In genomic region chr5:144547333-144547878, GRCm38 (mm10) we compare ENCODE assay signal across 11 mouse cellular contexts. TPM values are rescaled to one million over a fixed set of nuclear protein-coding genes. Genes with fewer than 3 reads are reported as not detected.
DNase-seq lines count a peak whose midpoint lies in the region; ATAC-seq and TF ChIP-seq lines count a peak whose summit lies in the region.
"Had no signal": no experiment of that assay in that cellular context is flagged by ENCODE, and none has a peak within 500 bp of the region (broad histone marks: within the 10 kb centered on the region; RNA-seq: fewer than 3 reads in every experiment).

No protein-coding gene starts in this region.

- DNase-seq in kidney, postnatal 0 days (ENCODE audit: low spot score): no peak
- no peak for DNase-seq in kidney, adult 18-20 months
- DNase-seq in forebrain, embryonic 10.5 days (ENCODE audit: extremely low spot score, low spot score): no peak
- DNase-seq in retina, embryonic 14.5 days (ENCODE audit: low spot score): no peak
- no peak for DNase-seq in lung, postnatal 10 days
- DNase-seq in spleen, postnatal 14 days (ENCODE audit: low spot score in 2 of 2): no peak
- DNase-seq: kidney, adult 9 months had no signal

- no peak for TF ChIP-seq POLR2A in olfactory bulb, adult 2 months (IDR thresholded peaks at IDR 0.05; ENCODE audit: insufficient read depth, low read depth, low read length)

- peaks cover 24% of the 10 kb centered on the region for H3K27me3 ChIP-seq in kidney, postnatal 0 days (ENCODE audit: insufficient read depth, low read length)
- H3K27me3 ChIP-seq in forebrain, embryonic 10.5 days (ENCODE audit: poor library complexity, severe bottlenecking): peaks cover 97% of the 10 kb centered on the region
- H3K27me3 ChIP-seq in intestine, postnatal 0 days (replicated peaks; ENCODE audit: control insufficient read depth, insufficient read depth, low read length): peaks cover 55% of the 10 kb centered on the region

- no peaks in the 10 kb centered on the region for H3K9me3 ChIP-seq in kidney, postnatal 0 days (replicated peaks; ENCODE audit: low read length)
- H3K9me3 ChIP-seq in forebrain, embryonic 10.5 days: no peaks in the 10 kb centered on the region
- H3K9me3 ChIP-seq in intestine, postnatal 0 days (ENCODE audit: control insufficient read depth): no peaks in the 10 kb centered on the region

- WGBS in kidney, postnatal 0 days: 15% methylated on average over 9 of the region's 9 CpGs
- 14% methylated on average over 9 of the region's 9 CpGs for WGBS in forebrain, embryonic 10.5 days
- 21% methylated on average over 9 of the region's 9 CpGs for WGBS in intestine, postnatal 0 days
- 7% methylated on average over 9 of the region's 9 CpGs for WGBS in olfactory bulb, adult 2 months

- no peak for TF ChIP-seq CTCF in kidney, postnatal 0 days (IDR thresholded peaks at IDR 0.05; ENCODE audit: low read depth)
- TF ChIP-seq CTCF in intestine, postnatal 0 days (IDR thresholded peaks at IDR 0.05; ENCODE audit: low read depth): no peak
- TF ChIP-seq CTCF in olfactory bulb, adult 2 months (IDR thresholded peaks at IDR 0.05; ENCODE audit: insufficient read depth, low read depth, low read length): no peak

- no peak overlapping the region; the same call in 1 of the 2 replicates for H3K4me2 ChIP-seq in kidney, postnatal 0 days (ENCODE audit: low read length)
- H3K4me2 ChIP-seq in intestine, postnatal 0 days (replicated peaks; ENCODE audit: low read depth): peak overlapping the region; percentile 51; the same call in 1 of the 2 replicates

- ATAC-seq in kidney, postnatal 0 days (replicated peaks; ENCODE audit: low FRiP score, low read depth): no peak
- ATAC-seq in intestine, postnatal 0 days: no peak

- H3K27ac ChIP-seq in kidney, postnatal 0 days: no peak overlapping the region
- H3K27ac ChIP-seq in forebrain, embryonic 10.5 days: no peak overlapping the region
- H3K27ac ChIP-seq in intestine, postnatal 0 days (ENCODE audit: low read depth, low read length): no peak overlapping the region
- H3K27ac ChIP-seq in olfactory bulb, adult 2 months (ENCODE audit: insufficient read depth, low read depth, low read length): peak overlapping the region; percentile 45; the same call in 1 of the 2 replicates
- H3K27ac ChIP-seq: macrophage had no signal

- no peak overlapping the region for H3K9ac ChIP-seq in kidney, postnatal 0 days (ENCODE audit: low read depth, low read length)
- H3K9ac ChIP-seq in intestine, postnatal 0 days (ENCODE audit: low read depth, low read length): no peak overlapping the region

- H3K4me1 ChIP-seq in kidney, postnatal 0 days (replicated peaks; ENCODE audit: insufficient read depth, low read length): peaks cover 14% of the 10 kb centered on the region; the same call in 1 of the 2 replicates
- peaks cover 54% of the 10 kb centered on the region for H3K4me1 ChIP-seq in forebrain, embryonic 10.5 days
- H3K4me1 ChIP-seq in intestine, postnatal 0 days (replicated peaks; ENCODE audit: control insufficient read depth, insufficient read depth, low read length): no peaks in the 10 kb centered on the region; the same call in 1 of the 2 replicates
- peaks cover 22% of the 10 kb centered on the region for H3K4me1 ChIP-seq in olfactory bulb, adult 2 months (ENCODE audit: control insufficient read depth, insufficient read depth, low read length)

- H3K4me3 ChIP-seq in kidney, postnatal 0 days (replicated peaks; ENCODE audit: low read depth, low read length): 0 out of 2 replicates have a peak overlapping the region, but pooled peaks have one; percentile 18
- H3K4me3 ChIP-seq in forebrain, embryonic 10.5 days: peak overlapping the region; percentile 51
- H3K4me3 ChIP-seq in intestine, postnatal 0 days (ENCODE audit: low read depth, low read length): 0 out of 2 replicates have a peak overlapping the region, but pooled peaks have one; percentile 1
- H3K4me3 ChIP-seq in olfactory bulb, adult 2 months (ENCODE audit: insufficient read depth, low read depth, low read length): peak overlapping the region; percentile 47

- no peaks in the 10 kb centered on the region for H3K36me3 ChIP-seq in kidney, postnatal 0 days (ENCODE audit: insufficient read depth, low read length)
- H3K36me3 ChIP-seq in forebrain, embryonic 10.5 days (replicated peaks): no peaks in the 10 kb centered on the region
- no peaks in the 10 kb centered on the region for H3K36me3 ChIP-seq in intestine, postnatal 0 days (ENCODE audit: control insufficient read depth, insufficient read depth)
- H3K36me3 ChIP-seq: G1E had no signal

RNA-seq across cellular contexts. Expression of gene Nptx2, which starts 1.7 kb away (rescaled TPM):
- polyA plus RNA-seq in kidney, postnatal 0 days (2015; fragmentation: Nextera tagmentation; extraction: Ambion mirVana): 0.96 and 1.2 TPM in 2 replicates
- polyA plus RNA-seq in forebrain, embryonic 10.5 days (2016; fragmentation: Nextera tagmentation; extraction: Ambion mirVana): 0.97 and 1.00 TPM in 2 replicates
- 2.0 and 2.2 TPM in 2 replicates for polyA plus RNA-seq in intestine, postnatal 0 days (2015; fragmentation: Nextera tagmentation; extraction: Ambion mirVana)
- polyA plus RNA-seq in olfactory bulb, adult 2 months (2012; ENCODE audit: insufficient read depth, insufficient read length, low replicate concordance, missing spikeins): not detected in 2 replicates
- polyA plus RNA-seq: G1E had no signal

Comparison
In these comparisons a context has a peak if more than half of its experiments do, and no peak if none do; other contexts are left out.
1. H3K4me3 ChIP-seq: peak in every context shown above with its lines; median percentile 51 in forebrain, embryonic 10.5 days; 47 in olfactory bulb, adult 2 months; 18 in kidney, postnatal 0 days; 1 in intestine, postnatal 0 days.